Mouse (Mus musculus) midbrain, embryonic 11.5 days (tissue): Measurements from ENCODE around the gene Nrxn2. TPM values are rescaled to one million over a fixed set of nuclear protein-coding genes. Genes with fewer than 3 reads are reported as not detected.

ENCODE experiments used
- ATAC-seq: fragments of 200-750 bp; cut with Nextera tagmentation; 2 replicates; pipeline ENCODE4 v1.8.0; 2017; ENCODE audit warnings: moderate TSS enrichment, moderate library complexity; ENCODE audit not compliant: low FRiP score
- DNase-seq: peaks from one replicate; pipeline ENCODE4 v3.0.0; 2015; ENCODE audit warnings: low spot score; ENCODE audit errors: missing footprints
- H3K27ac ChIP-seq: fragments of 300-500 bp; sonication (generic); 2 replicates; pipeline ENCODE4 v1.5.1; 2014; ENCODE audit warnings: low read depth, low read length
- H3K27me3 ChIP-seq: fragments of 300-500 bp; sonication (generic); 2 replicates; pipeline ENCODE4 v1.6.1; 2014; ENCODE audit warnings: mild to moderate bottlenecking, low read length, moderate library complexity, mixed read lengths; ENCODE audit not compliant: control insufficient read depth, insufficient read depth
- H3K36me3 ChIP-seq: fragments of 300-500 bp; sonication (generic); 2 replicates; pipeline ENCODE4 v1.6.1; 2014; ENCODE audit warnings: mild to moderate bottlenecking, low read length, moderate library complexity, mixed read lengths; ENCODE audit not compliant: control insufficient read depth, insufficient read depth
- H3K4me1 ChIP-seq: fragments of 300-500 bp; sonication (generic); 2 replicates; pipeline ENCODE4 v1.6.1; 2014; ENCODE audit warnings: low read length; ENCODE audit not compliant: control insufficient read depth, insufficient read depth
- H3K4me2 ChIP-seq: fragments of 300-500 bp; sonication (generic); 2 replicates; pipeline ENCODE4 v1.6.1; 2014; ENCODE audit warnings: mild to moderate bottlenecking, moderate library complexity
- H3K4me3 ChIP-seq: fragments of 300-500 bp; sonication (generic); 2 replicates; pipeline ENCODE4 v1.5.1; 2014; ENCODE audit warnings: low read depth, low read length
- H3K9ac ChIP-seq: fragments of 300-500 bp; sonication (generic); 2 replicates; pipeline ENCODE4 v1.6.1; 2014; ENCODE audit warnings: low read length
- H3K9me3 ChIP-seq: fragments of 300-500 bp; sonication (generic); 2 replicates; pipeline ENCODE4 v1.6.1; 2016; ENCODE audit warnings: low read length; ENCODE audit not compliant: control insufficient read depth
- WGBS: fragments of 180-500 bp; shearing (Covaris S2); extraction: QIAGEN DNeasy Blood & Tissue Kit; methylation state at CpG from one replicate; pipeline ENCODE4 v1.1.7; 2014; 5-methylcytosine and 5-hydroxymethylcytosine counted together
- polyA plus RNA-seq: library from polyadenylated mRNA; unstranded; fragments of >200 nt; fragmentation: Nextera tagmentation; extraction: Ambion mirVana; gene quantifications from 2 replicates; pipeline ENCODE4 v1.2.1, GENCODE M21; 2014

Nrxn2 gene
- polyA plus RNA-seq, 1 experiment from 2014 or later, result 9.5 TPM

- no peak overlapping the region for H3K4me2 ChIP-seq
- WGBS, result 55% methylated on average over 10 of the region's 10 CpGs
- DNase-seq, result no peak
- H3K4me3 ChIP-seq, result no peak overlapping the region
- no peak overlapping the region for H3K9ac ChIP-seq
- H3K4me1 ChIP-seq, result peaks cover 19% of the 10 kb centered on the region
- 0 out of 2 replicates have a peak, but pooled peaks cover 4% of the 10 kb centered on the region for H3K36me3 ChIP-seq
- H3K9me3 ChIP-seq, result no peaks in the 10 kb centered on the region
- H3K27me3 ChIP-seq, result no peaks in the 10 kb centered on the region; the same call in 1 of the 2 replicates
- H3K27ac ChIP-seq, result no peak overlapping the region
- no peak for ATAC-seq
These were observed 88.9 kb downstream of the Nrxn2 start for GRCm38 (mm10) chr19:6507393-6507792.

- Histone ChIP-seq H3K4me1 (peaks cover 27% of the 10 kb centered on the region), H3K9me3 (no peaks in the 10 kb centered on the region), H3K27me3 (no peaks in the 10 kb centered on the region; the same call in 1 of the 2 replicates), H3K4me3 (no peak overlapping the region), H3K36me3 (0 out of 2 replicates have a peak, but pooled peaks cover 4% of the 10 kb centered on the region), H3K27ac (no peak overlapping the region), H3K4me2 (no peak overlapping the region), H3K9ac (no peak overlapping the region)
- DNase-seq (no peak), ATAC-seq (no peak)
- WGBS, result 80% methylated on average over 10 of the region's 10 CpGs
These were observed 91.3 kb downstream of the Nrxn2 start for GRCm38 (mm10) chr19:6509881-6510280.

- no peak overlapping the region for H3K9ac ChIP-seq
- no peak overlapping the region for H3K27ac ChIP-seq
- no peaks in the 10 kb centered on the region for H3K36me3 ChIP-seq
- DNase-seq, result no peak
- H3K4me3 ChIP-seq, result no peak overlapping the region
- H3K9me3 ChIP-seq, result no peaks in the 10 kb centered on the region
- no peak overlapping the region for H3K4me2 ChIP-seq
- H3K27me3 ChIP-seq, result no peaks in the 10 kb centered on the region; the same call in 1 of the 2 replicates
- WGBS, result 87% methylated on average over 2 of the region's 2 CpGs
- peaks cover 27% of the 10 kb centered on the region for H3K4me1 ChIP-seq
- no peak for ATAC-seq
These were observed 92.0 kb downstream of the Nrxn2 start for GRCm38 (mm10) chr19:6510546-6510945.

DNA sequence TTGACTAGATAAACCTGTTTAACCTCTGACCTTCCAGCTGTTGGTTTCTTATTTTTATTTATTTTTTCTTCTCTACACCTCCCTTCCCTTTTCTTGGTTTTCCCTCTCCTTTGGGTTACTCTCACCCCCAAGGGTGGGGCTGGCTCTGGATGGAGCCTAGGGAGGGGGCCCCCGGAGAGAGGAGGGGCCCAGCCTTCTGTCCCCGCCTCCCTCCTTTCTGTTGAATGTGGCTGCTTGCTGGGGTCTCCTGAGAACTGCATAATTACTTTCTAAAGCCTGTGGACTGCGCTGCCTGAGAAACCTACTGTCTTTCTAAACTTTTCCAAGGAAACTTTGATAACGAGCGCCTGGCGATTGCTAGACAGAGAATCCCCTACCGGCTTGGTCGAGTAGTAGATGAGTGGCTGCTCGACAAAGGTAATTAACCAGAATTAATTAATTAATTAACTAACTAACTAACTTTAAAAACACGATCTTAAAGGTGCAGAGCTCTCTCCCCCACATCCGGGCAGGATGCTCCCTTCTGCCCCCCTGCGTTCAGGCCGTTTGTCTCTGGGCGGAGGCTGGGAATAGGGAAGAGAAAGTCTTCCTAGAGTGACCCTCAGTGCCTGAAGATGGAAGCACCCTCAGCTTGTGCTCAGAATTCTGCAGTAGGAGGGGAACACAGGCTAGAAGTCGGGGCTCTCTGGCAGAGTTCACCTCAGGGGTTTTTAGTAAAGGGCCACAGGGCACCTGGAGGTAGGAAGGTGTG is 95.0 kb downstream of the Nrxn2 start:
- no peaks in the 10 kb centered on the region for H3K9me3 ChIP-seq
- H3K4me2 ChIP-seq, result peak overlapping the region; percentile 21
- DNase-seq (peak; percentile 89), ATAC-seq (peak; percentile 65)
- H3K9ac ChIP-seq, result no peak overlapping the region
- H3K27ac ChIP-seq, result no peak overlapping the region; the same call in 1 of the 2 replicates
- peaks cover 38% of the 10 kb centered on the region for H3K4me1 ChIP-seq
- no peaks in the 10 kb centered on the region for H3K27me3 ChIP-seq
- WGBS, result 3% methylated on average over 15 of the region's 15 CpGs
- no peak overlapping the region for H3K4me3 ChIP-seq
- H3K36me3 ChIP-seq, result peaks cover 3% of the 10 kb centered on the region; the same call in 1 of the 2 replicates

DNA sequence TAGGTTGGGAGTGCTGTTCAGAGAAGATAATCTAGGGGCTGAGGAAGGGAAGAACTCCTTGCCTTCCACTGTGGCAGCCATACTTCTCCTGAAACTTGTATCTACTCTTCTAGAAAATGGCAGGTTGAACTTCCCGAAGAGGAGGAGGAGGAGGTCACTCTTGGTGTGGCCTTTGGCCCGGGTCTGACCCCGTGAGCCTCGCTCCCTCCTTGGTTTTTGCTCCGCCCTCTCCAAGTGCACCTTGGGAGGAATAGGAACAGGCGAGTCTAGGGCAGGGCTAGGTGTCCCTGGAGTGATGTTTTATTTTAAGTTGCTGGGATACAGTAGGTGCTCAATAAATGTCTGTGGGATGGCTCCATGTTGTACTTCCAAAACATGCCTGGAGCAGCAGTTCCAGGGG is 96.4 kb downstream of the Nrxn2 start:
- Histone ChIP-seq H3K27me3 (no peaks in the 10 kb centered on the region), H3K36me3 (peaks cover 3% of the 10 kb centered on the region; the same call in 1 of the 2 replicates), H3K9me3 (no peaks in the 10 kb centered on the region), H3K9ac (no peak overlapping the region), H3K4me3 (no peak overlapping the region), H3K4me2 (no peak overlapping the region), H3K27ac (no peak overlapping the region), H3K4me1 (peaks cover 47% of the 10 kb centered on the region)
- no peak for DNase-seq
- ATAC-seq, result no peak
- WGBS, result 74% methylated on average over 6 of the region's 6 CpGs

DNA sequence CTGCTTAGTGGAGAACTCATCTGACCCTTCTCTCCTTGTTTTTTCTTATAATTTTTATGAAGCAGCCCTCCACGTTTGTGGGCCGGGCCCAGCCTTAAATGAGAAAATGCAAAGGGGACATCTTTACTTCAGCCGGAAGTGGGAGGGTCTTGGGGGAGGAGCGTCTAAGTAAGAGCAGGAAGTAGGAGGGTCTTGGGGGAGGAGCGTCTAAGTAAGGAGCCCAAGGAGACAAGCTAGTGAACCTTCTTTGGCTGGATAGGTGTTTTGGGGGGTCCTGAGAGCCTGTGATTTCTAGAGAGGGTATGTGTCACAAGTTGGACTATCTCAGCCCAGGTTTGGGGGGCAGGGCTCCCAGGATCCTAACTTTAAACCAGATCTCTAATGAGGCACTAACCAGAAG is 96.9 kb downstream of the Nrxn2 start:
- Histone ChIP-seq H3K27me3 (no peaks in the 10 kb centered on the region), H3K4me2 (no peak overlapping the region), H3K27ac (no peak overlapping the region), H3K9me3 (no peaks in the 10 kb centered on the region), H3K4me3 (no peak overlapping the region), H3K4me1 (peaks cover 47% of the 10 kb centered on the region), H3K36me3 (peaks cover 3% of the 10 kb centered on the region; the same call in 1 of the 2 replicates), H3K9ac (no peak overlapping the region)
- DNase-seq (no peak), ATAC-seq (no peak)
- WGBS, result 69% methylated on average over 5 of the region's 5 CpGs

GRCm38 (mm10) chr19:6516153-6516552 is 97.6 kb downstream of the Nrxn2 start:
- no peak overlapping the region for H3K27ac ChIP-seq
- 61% methylated on average over 8 of the region's 8 CpGs for WGBS
- no peak for DNase-seq
- no peak overlapping the region for H3K4me3 ChIP-seq
- H3K4me2 ChIP-seq, result no peak overlapping the region
- no peak overlapping the region for H3K9ac ChIP-seq
- H3K4me1 ChIP-seq, result peaks cover 47% of the 10 kb centered on the region
- H3K36me3 ChIP-seq, result peaks cover 3% of the 10 kb centered on the region; the same call in 1 of the 2 replicates
- H3K27me3 ChIP-seq, result no peaks in the 10 kb centered on the region
- no peaks in the 10 kb centered on the region for H3K9me3 ChIP-seq
- no peak for ATAC-seq

DNA sequence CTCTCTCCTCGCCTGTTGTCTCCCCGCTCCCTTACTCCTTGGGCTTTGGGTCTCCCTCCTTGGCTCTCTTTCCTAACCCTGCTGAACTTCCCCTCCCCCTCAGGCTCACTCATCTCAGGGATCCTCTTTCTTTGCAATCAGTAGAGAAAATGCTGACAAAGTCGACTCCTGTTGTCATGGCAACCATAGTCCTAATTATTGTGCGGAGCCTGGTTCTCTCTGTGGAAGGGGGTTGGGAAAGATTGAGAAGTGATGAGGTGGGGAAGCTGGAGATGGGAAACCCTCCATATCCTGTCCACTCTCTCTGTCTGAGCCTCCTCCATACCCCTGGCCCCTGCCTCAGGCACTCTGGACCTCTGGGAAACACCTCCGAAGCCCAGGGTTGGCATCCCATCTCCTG is 100.1 kb downstream of the Nrxn2 start:
- Histone ChIP-seq H3K27ac (peak overlapping the region; percentile 77), H3K9ac (peak overlapping the region; percentile 31), H3K4me3 (no peak overlapping the region), H3K27me3 (no peaks in the 10 kb centered on the region), H3K9me3 (no peaks in the 10 kb centered on the region), H3K4me1 (peaks cover 33% of the 10 kb centered on the region), H3K36me3 (peaks cover 3% of the 10 kb centered on the region; the same call in 1 of the 2 replicates), H3K4me2 (peak overlapping the region; percentile 25; the same call in 1 of the 2 replicates)
- ATAC-seq (peak; percentile 61), DNase-seq (peak; percentile 92)
- 14% methylated on average over 5 of the region's 5 CpGs for WGBS

DNA sequence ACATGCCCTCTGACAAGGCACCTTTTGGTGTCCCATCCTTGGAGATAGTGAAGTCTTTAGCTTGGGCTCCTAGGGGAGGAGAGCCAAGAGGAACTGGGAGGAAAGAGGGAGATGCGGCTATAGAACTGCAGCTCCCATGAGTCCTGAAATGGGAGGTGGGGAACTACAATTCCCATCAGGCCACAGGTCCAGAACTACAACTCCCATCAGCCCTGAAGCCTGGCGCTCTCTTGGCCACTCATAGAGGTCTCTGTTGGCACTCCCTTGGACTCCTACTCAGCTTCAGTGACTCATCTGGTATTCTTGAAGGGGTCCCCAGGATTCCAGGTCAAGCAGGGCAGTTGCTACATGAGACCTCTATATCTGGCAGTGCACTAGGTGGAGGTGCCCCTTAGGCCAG is 101.0 kb downstream of the Nrxn2 start:
- Histone ChIP-seq H3K4me1 (peaks cover 24% of the 10 kb centered on the region), H3K36me3 (peaks cover 3% of the 10 kb centered on the region), H3K9ac (no peak overlapping the region), H3K4me2 (no peak overlapping the region), H3K27ac (peak overlapping the region; percentile 77; the same call in 1 of the 2 replicates), H3K9me3 (no peaks in the 10 kb centered on the region), H3K4me3 (no peak overlapping the region), H3K27me3 (no peaks in the 10 kb centered on the region)
- ATAC-seq (peak; percentile 25; the same call in 1 of the 2 replicates), DNase-seq (peak; percentile 86)
- WGBS, result 46% methylated on average over 2 of the region's 2 CpGs
